ENCODE assay signal across 8 mouse cellular contexts in the genomic region with DNA sequence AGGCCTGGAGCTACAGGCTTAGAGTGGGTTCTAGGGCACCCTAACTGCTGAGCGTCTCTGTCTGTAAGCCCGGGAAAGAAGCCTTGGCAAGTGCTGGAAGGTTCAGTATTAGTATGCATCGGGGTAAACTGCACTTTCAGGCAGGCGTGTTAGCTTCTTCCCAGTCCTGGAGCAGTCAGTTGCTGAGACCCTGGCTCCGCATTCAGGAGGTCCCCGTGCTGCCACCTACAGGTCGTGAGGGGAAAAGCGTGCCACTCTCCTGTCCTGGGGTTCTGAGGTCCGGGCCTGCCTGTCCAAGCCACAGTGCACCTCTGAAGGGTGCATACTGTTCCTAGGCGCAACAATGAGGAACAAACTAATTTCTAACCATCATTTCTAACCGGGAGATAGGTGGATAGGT. TPM values are rescaled to one million over a fixed set of nuclear protein-coding genes. Genes with fewer than 3 reads are reported as not detected.
DNase-seq lines count a peak whose midpoint lies in the region; ATAC-seq and TF ChIP-seq lines count a peak whose summit lies in the region.

No protein-coding gene starts in this region.

- no peak overlapping the region for H3K9ac ChIP-seq in embryonic facial prominence, embryonic 14.5 days (ENCODE audit: low read depth, low read length)
- H3K9ac ChIP-seq in heart, embryonic 14.5 days (ENCODE audit: low read length) = no peak overlapping the region
- H3K9ac ChIP-seq in liver, postnatal 0 days (replicated peaks) = no peak overlapping the region
- H3K9ac ChIP-seq in neural tube, embryonic 14.5 days (replicated peaks; ENCODE audit: low read depth, low read length) = no peak overlapping the region
- no peak overlapping the region for H3K9ac ChIP-seq in stomach, postnatal 0 days (ENCODE audit: low read length)

- H3K36me3 ChIP-seq in embryonic facial prominence, embryonic 14.5 days (ENCODE audit: control insufficient read depth, insufficient read depth, low read length) = no peaks in the 10 kb centered on the region
- no peaks in the 10 kb centered on the region for H3K36me3 ChIP-seq in heart, embryonic 14.5 days (ENCODE audit: control insufficient read depth, insufficient read depth, low read length)
- no peaks in the 10 kb centered on the region for H3K36me3 ChIP-seq in liver, postnatal 0 days (replicated peaks; ENCODE audit: insufficient read depth, low read length)
- H3K36me3 ChIP-seq in neural tube, embryonic 14.5 days (ENCODE audit: control insufficient read depth, insufficient read depth, low read length) = no peaks in the 10 kb centered on the region
- no peaks in the 10 kb centered on the region for H3K36me3 ChIP-seq in stomach, postnatal 0 days (ENCODE audit: control insufficient read depth, insufficient read depth, low read length)

- WGBS in embryonic facial prominence, embryonic 14.5 days = 4% methylated on average over 11 of the region's 11 CpGs
- 4% methylated on average over 11 of the region's 11 CpGs for WGBS in heart, embryonic 14.5 days
- WGBS in liver, postnatal 0 days (ENCODE audit: insufficient replicate concordance) = 4% methylated on average over 11 of the region's 11 CpGs
- WGBS in neural tube, embryonic 14.5 days = 3% methylated on average over 11 of the region's 11 CpGs
- WGBS in stomach, postnatal 0 days = 5% methylated on average over 11 of the region's 11 CpGs

- H3K9me3 ChIP-seq in embryonic facial prominence, embryonic 14.5 days (ENCODE audit: control insufficient read depth, low read length) = no peaks in the 10 kb centered on the region
- no peaks in the 10 kb centered on the region for H3K9me3 ChIP-seq in heart, embryonic 14.5 days (ENCODE audit: control insufficient read depth, low read length)
- H3K9me3 ChIP-seq in liver, postnatal 0 days (ENCODE audit: low read length) = no peaks in the 10 kb centered on the region
- H3K9me3 ChIP-seq in neural tube, embryonic 14.5 days (ENCODE audit: control insufficient read depth, low read length) = no peaks in the 10 kb centered on the region
- no peaks in the 10 kb centered on the region for H3K9me3 ChIP-seq in stomach, postnatal 0 days (ENCODE audit: control insufficient read depth, low read length)

- ATAC-seq in embryonic facial prominence, embryonic 14.5 days (ENCODE audit: low read depth) = peak; percentile 71
- no peak for ATAC-seq in heart, embryonic 14.5 days (ENCODE audit: insufficient number of reproducible peaks, insufficient read depth, low FRiP score, low read depth)
- peak; percentile 51; the same call in 1 of the 2 replicates for ATAC-seq in liver, postnatal 0 days
- ATAC-seq in neural tube, embryonic 14.5 days (ENCODE audit: low read depth) = peak; percentile 91
- peak; percentile 82; the same call in 1 of the 2 replicates for ATAC-seq in stomach, postnatal 0 days (ENCODE audit: low FRiP score, low TSS enrichment)

- H3K4me3 ChIP-seq in embryonic facial prominence, embryonic 14.5 days (ENCODE audit: low read depth, low read length) = no peak overlapping the region
- H3K4me3 ChIP-seq in heart, embryonic 14.5 days (ENCODE audit: control insufficient read depth in 1 of 2, insufficient read depth in 1 of 2, low read depth in 1 of 2, low read length in 2 of 2) = no peak overlapping the region
- H3K4me3 ChIP-seq in liver, postnatal 0 days (ENCODE audit: low read depth, low read length) = no peak overlapping the region
- no peak overlapping the region for H3K4me3 ChIP-seq in neural tube, embryonic 14.5 days (ENCODE audit: low read depth, low read length)
- no peak overlapping the region for H3K4me3 ChIP-seq in stomach, postnatal 0 days (ENCODE audit: low read depth, low read length)

- H3K27ac ChIP-seq in embryonic facial prominence, embryonic 14.5 days (replicated peaks; ENCODE audit: low read depth, low read length) = no peak overlapping the region
- no peak overlapping the region for H3K27ac ChIP-seq in heart, embryonic 14.5 days (replicated peaks in 1 of 2; ENCODE audit: control insufficient read depth in 1 of 2, insufficient read depth in 1 of 2, low read depth in 2 of 2, low read length in 2 of 2)
- H3K27ac ChIP-seq in liver, postnatal 0 days (ENCODE audit: low read depth) = no peak overlapping the region
- no peak overlapping the region for H3K27ac ChIP-seq in neural tube, embryonic 14.5 days (ENCODE audit: low read depth, low read length)
- no peak overlapping the region for H3K27ac ChIP-seq in stomach, postnatal 0 days (replicated peaks)

- no peak overlapping the region for H3K4me2 ChIP-seq in embryonic facial prominence, embryonic 14.5 days (ENCODE audit: low read depth, low read length)
- 0 out of 2 replicates have a peak overlapping the region, but pooled peaks have one; percentile 21 for H3K4me2 ChIP-seq in heart, embryonic 14.5 days (ENCODE audit: low read length)
- H3K4me2 ChIP-seq in liver, postnatal 0 days (ENCODE audit: low read depth, low read length) = no peak overlapping the region
- H3K4me2 ChIP-seq in neural tube, embryonic 14.5 days (ENCODE audit: low read depth, low read length) = no peak overlapping the region
- H3K4me2 ChIP-seq in stomach, postnatal 0 days (replicated peaks; ENCODE audit: low read depth) = no peak overlapping the region

- peak; percentile 92 for TF ChIP-seq CTCF in liver, postnatal 0 days (IDR thresholded peaks at IDR 0.05; ENCODE audit: low read depth)
- TF ChIP-seq CTCF in stomach, postnatal 0 days (IDR thresholded peaks at IDR 0.05; ENCODE audit: low read depth) = peak; percentile 94

- peaks cover 6% of the 10 kb centered on the region; the same call in 1 of the 2 replicates for H3K27me3 ChIP-seq in embryonic facial prominence, embryonic 14.5 days (replicated peaks; ENCODE audit: control insufficient read depth, insufficient read depth, low read length)
- no peaks in the 10 kb centered on the region for H3K27me3 ChIP-seq in heart, embryonic 14.5 days (ENCODE audit: control insufficient read depth, insufficient read depth, low read length)
- H3K27me3 ChIP-seq in liver, postnatal 0 days (ENCODE audit: insufficient read depth, low read length) = no peaks in the 10 kb centered on the region
- no peaks in the 10 kb centered on the region for H3K27me3 ChIP-seq in neural tube, embryonic 14.5 days (ENCODE audit: control insufficient read depth, insufficient read depth, low read length)
- H3K27me3 ChIP-seq in stomach, postnatal 0 days (ENCODE audit: control insufficient read depth, insufficient read depth, low read length) = no peaks in the 10 kb centered on the region

- no peak for TF ChIP-seq EP300 in liver, postnatal 0 days (IDR thresholded peaks at IDR 0.05; ENCODE audit: low read depth)
- no peak for TF ChIP-seq EP300 in stomach, postnatal 0 days (optimal IDR thresholded peaks at IDR 0.05)

- H3K4me1 ChIP-seq in embryonic facial prominence, embryonic 14.5 days (ENCODE audit: control insufficient read depth, insufficient read depth, low read length) = no peaks in the 10 kb centered on the region
- H3K4me1 ChIP-seq in heart, embryonic 14.5 days (ENCODE audit: control insufficient read depth in 2 of 2, insufficient read depth in 2 of 2, low read length in 2 of 2) = peaks cover 0 to 2% of the 10 kb centered on the region in 2 experiments; a peak in 1 of 4 replicates
- no peaks in the 10 kb centered on the region for H3K4me1 ChIP-seq in liver, postnatal 0 days (ENCODE audit: insufficient read depth)
- H3K4me1 ChIP-seq in neural tube, embryonic 14.5 days (ENCODE audit: control insufficient read depth, insufficient read depth, low read length) = no peaks in the 10 kb centered on the region
- no peaks in the 10 kb centered on the region for H3K4me1 ChIP-seq in stomach, postnatal 0 days (replicated peaks; ENCODE audit: control insufficient read depth, insufficient read depth)

- peak; percentile 17 for DNase-seq in A20 (ENCODE audit: low read depth, low spot score)
- peak; percentile 32 to 42 for DNase-seq in adrenal gland, postnatal 4 days (ENCODE audit: low spot score in 2 of 2)
- DNase-seq in embryonic facial prominence, embryonic 14.5 days (ENCODE audit: low spot score) = peak; percentile 88
- DNase-seq in kidney, postnatal 14 days = peak; percentile 85
- DNase-seq in liver, postnatal 0 days = peak; percentile 71
- DNase-seq in stomach, postnatal 0 days (ENCODE audit: low spot score) = peak; percentile 73

RNA-seq across cellular contexts. Expression of a gene that starts 10.6 kb away (rescaled TPM):
- 1 to 10 TPM; 8.4 to 10.0 TPM for total RNA-seq in adrenal gland, postnatal 4 days (2021)
- 23.1 and 26.0 TPM in 2 replicates for polyA plus RNA-seq in embryonic facial prominence, embryonic 14.5 days (2014; fragmentation: Nextera tagmentation; extraction: Ambion mirVana)
- polyA plus RNA-seq in heart, embryonic 14.5 days (2014; fragmentation: Nextera tagmentation; extraction: Ambion mirVana) = 6.5 and 7.9 TPM in 2 replicates
- polyA plus RNA-seq in liver, postnatal 0 days (2015; fragmentation: Nextera tagmentation; extraction: Ambion mirVana) = 0.60 and 0.72 TPM in 2 replicates
- 10.4 and 12.4 TPM in 2 replicates for polyA plus RNA-seq in neural tube, embryonic 14.5 days (2014; fragmentation: Nextera tagmentation; extraction: Ambion mirVana)
- polyA plus RNA-seq in stomach, postnatal 0 days (2015; fragmentation: Nextera tagmentation; extraction: Ambion mirVana) = 2.8 and 4.0 TPM in 2 replicates

Comparison
In these comparisons a context has a peak if more than half of its experiments do, and no peak if none do; other contexts are left out.
1. DNase-seq: peak in every context shown above with its lines; median percentile 88 in embryonic facial prominence, embryonic 14.5 days; 85 in kidney, postnatal 14 days; 73 in stomach, postnatal 0 days; 71 in liver, postnatal 0 days; 37 in adrenal gland, postnatal 4 days; 17 in A20.